Mouse (Mus musculus) megakaryocyte, embryonic 14.5 days (primary cell): ENCODE results near the gene Serpinb6a. TPM values are rescaled to one million over a fixed set of nuclear protein-coding genes. Genes with fewer than 3 reads are reported as not detected.

ENCODE experiments used
- H3K27me3 ChIP-seq: replicated peaks from 2 replicates; pipeline ENCODE3; 2012; ENCODE audit warnings: inconsistent platforms
- H3K36me3 ChIP-seq: replicated peaks from 2 replicates; pipeline ENCODE3; 2012; ENCODE audit warnings: low read length, inconsistent platforms, mixed read lengths
- H3K4me1 ChIP-seq: 2 replicates; pipeline ENCODE4 v1.6.1; 2012; ENCODE audit warnings: inconsistent platforms
- H3K4me3 ChIP-seq: replicated peaks from 2 replicates; pipeline ENCODE3; 2012; ENCODE audit warnings: moderate library complexity, mild to moderate bottlenecking, inconsistent platforms
- H3K9me3 ChIP-seq: 2 replicates; pipeline ENCODE4 v1.6.1; 2012; ENCODE audit warnings: inconsistent platforms
- FLI1 ChIP-seq: IDR thresholded peaks from 2 replicates; pipeline ENCODE4 v1.6.1; 2012; ENCODE audit warnings: low read length, inconsistent platforms, mixed read lengths
- GATA1 ChIP-seq: IDR thresholded peaks from 3 replicates; pipeline ENCODE4 v1.6.1; 2012; ENCODE audit warnings: mixed read lengths, low read length, inconsistent platforms, borderline replicate concordance
- polyA plus RNA-seq: library from polyadenylated mRNA; stranded (reverse); fragments of >175 nt; gene quantifications from 2 replicates; pipeline ENCODE4 v1.2.3, GENCODE M21; 2012; ENCODE audit warnings: low replicate concordance; ENCODE audit not compliant: insufficient read depth

The Serpinb6a gene
- 26.2 and 48.5 TPM in 2 replicates for polyA plus RNA-seq

- TF ChIP-seq FLI1, result peak; percentile 82; the same call in 1 of the 2 replicates
- no peak for TF ChIP-seq GATA1
- Histone ChIP-seq H3K27me3 (no peaks in the 10 kb centered on the region), H3K36me3 (peaks cover 17% of the 10 kb centered on the region), H3K4me1 (peaks cover 55% of the 10 kb centered on the region), H3K9me3 (no peaks in the 10 kb centered on the region), H3K4me3 (peak within 1 kb of the TSS; percentile 99)
Observed at GRCm38 (mm10) chr13:34002058-34003006, at the start of gene Serpinb6a, which contains the start of gene Ripk1. Gene Serpinb6a (minus strand): TSS chr13:34002794. Gene Ripk1 (plus strand): TSS chr13:34002363.

DNA sequence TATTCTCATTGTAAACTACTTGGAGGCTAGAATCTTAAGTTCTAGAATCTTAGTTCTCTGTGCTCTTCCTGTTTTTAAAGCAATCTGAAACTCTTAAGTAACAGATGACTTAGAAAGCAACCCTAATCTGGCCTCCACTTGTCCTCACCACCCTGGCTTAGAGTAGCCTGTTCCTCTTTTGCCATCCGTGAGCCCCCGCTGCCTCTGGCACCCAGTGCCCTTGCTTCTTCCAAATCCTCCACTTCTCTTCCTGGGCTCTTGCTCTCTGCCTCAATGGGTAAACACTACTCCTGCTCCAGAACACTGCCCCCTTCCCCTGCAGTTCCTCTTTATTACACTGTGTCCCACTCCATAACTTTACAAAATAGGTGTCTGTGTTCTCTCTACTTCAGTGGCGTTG is 49.1 kb upstream of the Serpinb6a start:
- peaks cover 96% of the 10 kb centered on the region for H3K36me3 ChIP-seq
- peaks cover 28% of the 10 kb centered on the region for H3K4me1 ChIP-seq
- H3K9me3 ChIP-seq, result peaks cover 8% of the 10 kb centered on the region
- no peaks in the 10 kb centered on the region for H3K27me3 ChIP-seq
- no peak for TF ChIP-seq GATA1
- TF ChIP-seq FLI1, result no peak
- H3K4me3 ChIP-seq, result no peak overlapping the region

- no peak for TF ChIP-seq GATA1
- no peak for TF ChIP-seq FLI1
- Histone ChIP-seq H3K4me1 (peaks cover 31% of the 10 kb centered on the region), H3K36me3 (peaks cover 91% of the 10 kb centered on the region), H3K9me3 (peaks cover 3% of the 10 kb centered on the region), H3K4me3 (peak overlapping the region; percentile 29), H3K27me3 (no peaks in the 10 kb centered on the region)
Observed at GRCm38 (mm10) chr13:34050479-34050878, 47.9 kb upstream of the Serpinb6a start.

- TF ChIP-seq FLI1 (no peak), GATA1 (no peak)
- Histone ChIP-seq H3K4me3 (no peak overlapping the region), H3K4me1 (peaks cover 32% of the 10 kb centered on the region), H3K36me3 (peaks cover 90% of the 10 kb centered on the region), H3K9me3 (peaks cover 6% of the 10 kb centered on the region), H3K27me3 (no peaks in the 10 kb centered on the region)
Observed at GRCm38 (mm10) chr13:34047526-34047925, 44.9 kb upstream of the Serpinb6a start.

DNA sequence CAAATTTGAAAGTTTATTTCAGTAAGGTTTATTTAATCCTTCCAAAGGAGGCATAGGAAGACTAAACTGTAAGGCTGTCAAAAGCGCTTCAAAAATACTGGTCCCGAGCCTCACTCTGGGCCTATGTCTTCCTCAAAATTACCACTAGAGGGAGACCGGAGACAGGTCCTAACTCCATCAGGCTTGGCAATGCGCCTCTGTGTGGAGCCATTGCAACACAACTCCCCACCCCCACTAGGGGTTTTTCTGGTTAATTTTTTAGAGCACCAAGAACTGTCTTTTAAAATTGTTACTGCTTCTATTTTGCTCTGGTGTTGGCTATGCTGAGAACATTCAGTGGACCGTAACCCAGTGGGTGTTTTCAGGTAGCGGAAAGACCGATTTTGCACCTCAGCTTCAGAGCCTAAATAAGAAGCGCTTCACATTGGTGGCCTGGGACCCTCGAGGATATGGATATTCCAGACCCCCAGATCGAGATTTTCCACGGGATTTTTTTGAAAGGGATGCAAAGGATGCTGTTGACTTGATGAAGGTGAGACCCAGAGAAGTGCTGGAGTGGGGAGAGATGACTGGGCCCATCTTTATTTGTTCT is 43.9 kb upstream of the Serpinb6a start:
- Histone ChIP-seq H3K36me3 (peaks cover 88% of the 10 kb centered on the region), H3K4me3 (no peak overlapping the region), H3K9me3 (peaks cover 6% of the 10 kb centered on the region), H3K4me1 (peaks cover 42% of the 10 kb centered on the region), H3K27me3 (no peaks in the 10 kb centered on the region)
- TF ChIP-seq FLI1 (no peak), GATA1 (no peak)

GRCm38 (mm10) chr13:34045511-34046249 is 43.1 kb upstream of the Serpinb6a start:
- TF ChIP-seq GATA1 (no peak), FLI1 (no peak)
- no peak overlapping the region for H3K4me3 ChIP-seq
- H3K4me1 ChIP-seq, result peaks cover 46% of the 10 kb centered on the region

DNA sequence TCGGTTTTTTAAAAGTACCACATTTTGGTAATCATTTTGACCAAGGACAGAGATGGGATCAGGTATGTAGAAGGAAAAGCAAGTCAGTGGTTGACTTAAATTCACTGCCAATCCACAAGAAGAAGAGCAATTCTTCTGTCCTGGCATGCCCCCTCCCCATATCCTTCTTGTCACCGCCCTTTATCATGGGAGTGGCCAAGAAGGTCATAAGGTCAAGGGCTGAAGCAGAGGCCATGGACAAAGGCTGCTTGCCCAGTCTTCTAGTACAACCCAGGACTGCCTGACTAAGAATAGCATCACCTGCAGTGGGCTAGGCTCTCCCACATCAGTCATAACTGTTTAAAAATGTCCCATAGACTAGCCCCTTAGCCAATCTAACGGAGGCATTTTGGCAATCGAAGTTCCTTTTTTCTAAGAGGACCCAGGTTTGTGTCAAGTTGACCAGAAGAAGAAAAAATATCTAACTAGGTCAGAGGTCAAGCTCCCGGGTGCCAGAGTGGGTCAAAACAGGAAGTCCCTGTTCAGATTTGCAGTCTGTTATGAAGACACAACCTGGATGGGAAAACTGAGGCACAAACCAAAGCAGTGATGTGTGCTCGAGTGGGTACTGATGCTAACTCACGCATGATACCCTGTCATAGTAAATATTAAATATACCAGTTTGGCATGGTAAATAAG is 41.3 kb upstream of the Serpinb6a start:
- peaks cover 12% of the 10 kb centered on the region for H3K9me3 ChIP-seq
- TF ChIP-seq GATA1 (no peak), FLI1 (no peak)
- peaks cover 70% of the 10 kb centered on the region for H3K36me3 ChIP-seq
- no peaks in the 10 kb centered on the region for H3K27me3 ChIP-seq
- no peak overlapping the region for H3K4me3 ChIP-seq
- peaks cover 48% of the 10 kb centered on the region for H3K4me1 ChIP-seq

More at GRCm38 (mm10) chr13:34045511-34046249, 43.1 kb upstream of the Serpinb6a start:
- H3K27me3 ChIP-seq, result no peaks in the 10 kb centered on the region
- peaks cover 6% of the 10 kb centered on the region for H3K9me3 ChIP-seq
- peaks cover 80% of the 10 kb centered on the region for H3K36me3 ChIP-seq

DNA sequence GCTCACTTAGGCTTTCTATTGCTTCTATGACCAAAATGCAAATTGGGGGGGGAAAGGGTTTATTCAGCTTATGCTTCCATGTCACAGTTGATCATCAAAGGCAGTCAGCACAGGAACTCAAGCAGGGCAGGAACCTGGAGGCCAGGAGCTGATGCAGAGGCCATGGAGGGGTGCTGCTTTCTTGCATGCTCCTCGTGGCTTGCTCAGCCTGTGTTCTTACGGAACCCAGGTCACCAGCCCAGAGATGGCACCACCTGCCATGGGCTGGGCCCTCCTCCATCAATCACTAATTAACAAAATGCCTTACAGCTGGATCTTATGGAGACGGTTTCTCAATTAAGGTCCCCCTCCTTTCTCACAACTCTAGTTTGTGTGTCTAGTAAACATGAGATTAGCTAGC is 37.5 kb upstream of the Serpinb6a start:
- H3K27me3 ChIP-seq, result no peaks in the 10 kb centered on the region
- H3K4me3 ChIP-seq, result no peak overlapping the region
- peaks cover 42% of the 10 kb centered on the region for H3K36me3 ChIP-seq
- peaks cover 12% of the 10 kb centered on the region for H3K9me3 ChIP-seq
- no peak for TF ChIP-seq GATA1
- no peak for TF ChIP-seq FLI1
- H3K4me1 ChIP-seq, result peaks cover 55% of the 10 kb centered on the region

DNA sequence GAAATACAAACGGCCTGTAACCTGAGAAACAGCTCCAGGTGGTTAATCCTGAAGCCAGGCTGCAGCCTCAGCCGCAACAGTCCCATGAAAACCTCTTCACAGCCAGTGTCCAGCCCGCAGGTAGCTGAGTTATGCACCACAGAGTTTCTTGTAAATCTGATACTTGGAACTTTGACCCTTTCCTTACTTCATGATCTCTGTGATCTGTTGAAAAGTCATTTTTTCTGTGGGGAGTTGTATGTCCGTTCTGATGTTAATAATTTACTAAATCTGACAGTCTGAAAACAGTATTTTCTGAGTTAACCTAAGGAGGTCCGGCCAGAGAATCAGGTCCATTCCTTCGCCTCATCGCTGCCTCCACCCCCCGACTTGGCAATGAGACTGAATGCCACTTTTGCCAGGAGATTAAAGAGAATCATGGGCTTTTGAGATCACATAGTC is 36.3 kb upstream of the Serpinb6a start:
- Histone ChIP-seq H3K27me3 (no peaks in the 10 kb centered on the region), H3K4me1 (peaks cover 64% of the 10 kb centered on the region), H3K4me3 (no peak overlapping the region), H3K9me3 (peaks cover 12% of the 10 kb centered on the region), H3K36me3 (peaks cover 41% of the 10 kb centered on the region)
- no peak for TF ChIP-seq GATA1
- TF ChIP-seq FLI1, result no peak
